Mouse (Mus musculus) embryonic fibroblast, embryonic 13.5 days (primary cell): ENCODE data around the gene Gsta1.

Experiments
- CTCF ChIP-seq: IDR thresholded peaks from 2 replicates; pipeline ENCODE4 v1.5.1; 2011; ENCODE audit warnings: mild to moderate bottlenecking, control low read depth, low read length, moderate library complexity, borderline replicate concordance; ENCODE audit not compliant: insufficient read depth
- POLR2A ChIP-seq: IDR thresholded peaks from 2 replicates; pipeline ENCODE4 v1.6.1; 2011; ENCODE audit warnings: low read depth, mild to moderate bottlenecking, control low read depth, low read length, moderate library complexity

GRCm38 (mm10) chr9:78210821-78211220 is 19.6 kb upstream of the Gsta1 start:
- TF ChIP-seq CTCF (no peak), POLR2A (no peak)
